Mouse (Mus musculus): ENCODE results near the gene Pde10a.

Gene Pde10a

GRCm38 (mm10) chr17:9035561-9036348 is 510.6 kb downstream of the Pde10a start:
- DNase-seq (ENCODE audit: low spot score): no peak

Data from urinary bladder, postnatal 25 days (tissue).